Comparison of ENCODE assay signal across 21 mouse cellular contexts in genomic region chr12:91305769-91306168, GRCm38 (mm10).
DNase-seq lines count a peak whose midpoint lies in the region; ATAC-seq and TF ChIP-seq lines count a peak whose summit lies in the region.
"Had no signal": no experiment of that assay in that cellular context is flagged by ENCODE, and none has a peak within 500 bp of the region (broad histone marks: within the 10 kb centered on the region; RNA-seq: fewer than 3 reads in every experiment).

No protein-coding gene starts in this region.

- H3K36me3 ChIP-seq in CH12.LX (replicated peaks in 1 of 2; ENCODE audit: control insufficient read depth in 1 of 2, insufficient read depth in 1 of 2, low read length in 1 of 2) (peaks cover 0 to 5% of the 10 kb centered on the region in 2 experiments), myocyte (ENCODE audit: control insufficient read depth, insufficient read depth) (no peaks in the 10 kb centered on the region)
- H3K36me3 ChIP-seq in liver, postnatal 0 days (replicated peaks; ENCODE audit: insufficient read depth, low read length) = no peaks in the 10 kb centered on the region
- H3K36me3 ChIP-seq: embryonic facial prominence, embryonic 15.5 days; forebrain, embryonic 12.5 days; heart, embryonic 12.5 days; hindbrain, embryonic 10.5 days; intestine, embryonic 15.5 days had no signal

- no peak overlapping the region for H3K4me3 ChIP-seq in CH12.LX (replicated peaks in 1 of 3; ENCODE audit: low read depth in 2 of 3, low read length in 2 of 3, poor library complexity in 1 of 3)
- H3K4me3 ChIP-seq in bone marrow macrophage, adult 2 months (ENCODE audit: insufficient read depth, low read length) = no peak overlapping the region
- H3K4me3 ChIP-seq in myocyte = no peak overlapping the region
- H3K4me3 ChIP-seq in liver, postnatal 0 days (ENCODE audit: low read depth, low read length) = no peak overlapping the region
- H3K4me3 ChIP-seq: embryonic facial prominence, embryonic 15.5 days; forebrain, embryonic 12.5 days; gastrocnemius, adult 2 months; heart, embryonic 12.5 days; hindbrain, embryonic 10.5 days; intestine, embryonic 15.5 days had no signal

- H3K27ac ChIP-seq in CH12.LX (ENCODE audit: insufficient read depth, low read depth) = no peak overlapping the region
- H3K27ac ChIP-seq in bone marrow macrophage, adult 2 months (ENCODE audit: insufficient read depth, low read depth, low read length) = peak overlapping the region; percentile 88
- no peak overlapping the region for H3K27ac ChIP-seq in liver, postnatal 0 days (ENCODE audit: low read depth)
- H3K27ac ChIP-seq: embryonic facial prominence, embryonic 15.5 days; forebrain, embryonic 12.5 days; gastrocnemius, adult 2 months; hindbrain, embryonic 10.5 days; hindbrain, embryonic 14.5 days; intestine, embryonic 15.5 days had no signal

- ATAC-seq in activated CD4-positive, CD25-positive, alpha-beta regulatory T cell, adult 4 months = no peak
- no peak for ATAC-seq in liver, postnatal 0 days
- ATAC-seq: forebrain, embryonic 16.5 days; intestine, embryonic 15.5 days had no signal

- in situ Hi-C loops in CH12.LX (cut with MboI; ENCODE audit: low pct_ligation_motif_present, low pct_unique_long_range_greater_than_20kb, low sequenced_read_pairs) = loop anchor here (25.0 kb wide), 3 partner anchors 318 to 1818 kb away; no protein-coding TSS in a partner anchor

- H3K9ac ChIP-seq in CH12.LX (ENCODE audit: insufficient read depth, low read depth) = peak overlapping the region; percentile 66; the same call in 1 of the 2 replicates
- H3K9ac ChIP-seq in liver, postnatal 0 days (replicated peaks) = no peak overlapping the region
- H3K9ac ChIP-seq: embryonic facial prominence, embryonic 15.5 days; forebrain, embryonic 12.5 days; heart, embryonic 12.5 days; hindbrain, embryonic 14.5 days; intestine, embryonic 15.5 days had no signal

- no peak overlapping the region for H3ac ChIP-seq in myocyte (ENCODE audit: control insufficient read depth, insufficient read length)

- H3K9me3 ChIP-seq in CH12.LX (replicated peaks; ENCODE audit: low read length) = no peaks in the 10 kb centered on the region
- no peaks in the 10 kb centered on the region for H3K9me3 ChIP-seq in liver, postnatal 0 days (ENCODE audit: low read length)
- H3K9me3 ChIP-seq: embryonic facial prominence, embryonic 15.5 days; forebrain, embryonic 12.5 days; heart, embryonic 12.5 days; hindbrain, embryonic 10.5 days; intestine, embryonic 15.5 days had no signal

- TF ChIP-seq EP300 in CH12.LX (IDR thresholded peaks at IDR 0.05; ENCODE audit: low read length) = peak; percentile 55
- no peak for TF ChIP-seq EP300 in liver, postnatal 0 days (IDR thresholded peaks at IDR 0.05; ENCODE audit: low read depth)

- no peak for TF ChIP-seq POLR2A in CH12.LX (IDR thresholded peaks at IDR 0.05; ENCODE audit: low read depth, low read length)
- TF ChIP-seq POLR2A in bone marrow macrophage, adult 2 months (IDR thresholded peaks at IDR 0.05; ENCODE audit: borderline replicate concordance, low read depth, low read length) = no peak
- no peak for TF ChIP-seq POLR2A in myocyte (IDR thresholded peaks at IDR 0.05; ENCODE audit: insufficient read length, low read depth)

- peak; percentile 94 for DNase-seq in 3T3-L1 (ENCODE audit: low read depth, low spot score)
- DNase-seq in CH12.LX (ENCODE audit: extremely low read depth) = no peak
- DNase-seq in thymus, postnatal 14 days = no peak
- no peak for DNase-seq in liver, postnatal 0 days
- DNase-seq: adrenal gland, adult 2 months; adrenal gland, postnatal 25 days; cerebellum, adult 8-10 months; cerebellum, postnatal 14 days; embryo, embryonic 11 days; gastrocnemius, adult 2 months; gastrocnemius, postnatal 25 days had no signal

- dilution Hi-C loops in CH12.LX (cut with MboI; ENCODE audit: extremely low pct_ligation_motif_present, extremely low pct_unique_long_range_greater_than_20kb, low sequenced_read_pairs) = no loop called here

- H3K4me2 ChIP-seq in CH12.LX (ENCODE audit: insufficient read depth, low read depth, poor library complexity, severe bottlenecking) = peak overlapping the region; percentile 99
- H3K4me2 ChIP-seq in myocyte (ENCODE audit: low read depth) = peak overlapping the region; percentile 47
- no peak overlapping the region for H3K4me2 ChIP-seq in liver, postnatal 0 days (ENCODE audit: low read depth, low read length)
- H3K4me2 ChIP-seq: embryonic facial prominence, embryonic 15.5 days; forebrain, embryonic 12.5 days; heart, embryonic 12.5 days; hindbrain, embryonic 14.5 days; intestine, embryonic 15.5 days had no signal

- TF ChIP-seq CTCF in CH12.LX (conservative IDR thresholded peaks at IDR 0.05 in 1 of 2, IDR thresholded peaks at IDR 0.05 in 1 of 2; ENCODE audit: low read depth in 2 of 2, low read length in 2 of 2) = no peak
- no peak for TF ChIP-seq CTCF in bone marrow macrophage, adult 2 months (IDR thresholded peaks at IDR 0.05; ENCODE audit: low read depth, low read length)
- no peak for TF ChIP-seq CTCF in liver, postnatal 0 days (IDR thresholded peaks at IDR 0.05; ENCODE audit: low read depth)

- peaks cover 0 to 25% of the 10 kb centered on the region in 2 experiments; a peak in 2 of 4 replicates for H3K4me1 ChIP-seq in CH12.LX (ENCODE audit: control insufficient read depth in 1 of 2, insufficient read depth in 2 of 2)
- H3K4me1 ChIP-seq in bone marrow macrophage, adult 2 months (ENCODE audit: control insufficient read depth, insufficient read depth, low read length) = peaks cover 18% of the 10 kb centered on the region
- H3K4me1 ChIP-seq in liver, postnatal 0 days (ENCODE audit: insufficient read depth) = no peaks in the 10 kb centered on the region
- H3K4me1 ChIP-seq: embryonic facial prominence, embryonic 15.5 days; forebrain, embryonic 12.5 days; heart, embryonic 12.5 days; hindbrain, embryonic 10.5 days; intestine, embryonic 15.5 days had no signal

- no peaks in the 10 kb centered on the region for H3K27me3 ChIP-seq in CH12.LX (replicated peaks)
- no peaks in the 10 kb centered on the region for H3K27me3 ChIP-seq in myocyte (ENCODE audit: control insufficient read depth, insufficient read depth, insufficient read length)
- no peaks in the 10 kb centered on the region for H3K27me3 ChIP-seq in liver, postnatal 0 days (ENCODE audit: insufficient read depth, low read length)
- H3K27me3 ChIP-seq: embryonic facial prominence, embryonic 15.5 days; forebrain, embryonic 12.5 days; heart, embryonic 12.5 days; intestine, embryonic 15.5 days had no signal

- 84% methylated on average over 7 of the region's 7 CpGs for WGBS in liver, postnatal 0 days (ENCODE audit: insufficient replicate concordance)

- H3K79me2 ChIP-seq in CH12.LX (replicated peaks; ENCODE audit: control insufficient read depth, extremely low read depth, insufficient read depth, poor library complexity, severe bottlenecking) (no peaks in the 10 kb centered on the region), myocyte (ENCODE audit: control insufficient read depth, insufficient read depth) (no peaks in the 10 kb centered on the region)

- TF ChIP-seq RAD21 in CH12.LX (IDR thresholded peaks at IDR 0.05; ENCODE audit: low read depth, low read length) = no peak

TF ChIP-seq in CH12.LX, 34 proteins besides CTCF, POLR2A, EP300 and RAD21 (continues in another document):
- TF ChIP-seq RCOR1 (conservative IDR thresholded peaks at IDR 0.05; ENCODE audit: low read depth, low read length) (no peak), ETS1 (conservative IDR thresholded peaks at IDR 0.05; ENCODE audit: low read depth, low read length) (peak; percentile 62), GABPA (IDR thresholded peaks at IDR 0.05; ENCODE audit: insufficient replicate concordance, low read depth, low read length) (no peak), SIN3A (IDR thresholded peaks at IDR 0.05; ENCODE audit: low read length) (0 out of 2 replicates have a peak, but pooled peaks have one; percentile 12), JUN (IDR thresholded peaks at IDR 0.05; ENCODE audit: insufficient read depth, low read depth, low read length) (peak; percentile 21; the same call in 1 of the 2 replicates), UBTF (IDR thresholded peaks at IDR 0.05; ENCODE audit: low read depth, low read length) (no peak), USF2 (conservative IDR thresholded peaks at IDR 0.05; ENCODE audit: low read depth, low read length) (peak; percentile 39), TBP (conservative IDR thresholded peaks at IDR 0.05; ENCODE audit: low read depth, low read length) (no peak), MAX (IDR thresholded peaks at IDR 0.05; ENCODE audit: low read length) (peak; percentile 70), MAZ (IDR thresholded peaks at IDR 0.05; ENCODE audit: low read depth, low read length) (no peak), USF1 (IDR thresholded peaks at IDR 0.05; ENCODE audit: low read depth, low read length) (peak; percentile 59), CHD1 (IDR thresholded peaks at IDR 0.05; ENCODE audit: low read depth, low read length) (no peak), PAX5 (IDR thresholded peaks at IDR 0.05; ENCODE audit: low read length) (no peak), KAT2A (IDR thresholded peaks at IDR 0.05; ENCODE audit: insufficient replicate concordance, low read length) (no peak), CHD2 (IDR thresholded peaks at IDR 0.05; ENCODE audit: low read length) (no peak)

TF ChIP-seq in myocyte, 11 proteins besides CTCF, POLR2A, EP300 and RAD21:
- TF ChIP-seq USF1 (IDR thresholded peaks at IDR 0.05; ENCODE audit: low read depth) (peak; percentile 94), POLR2AphosphoS2 (IDR thresholded peaks at IDR 0.05; ENCODE audit: insufficient read length, low read depth) (no peak), MAX (IDR thresholded peaks at IDR 0.05; ENCODE audit: low read depth) (no peak), TCF3 (IDR thresholded peaks at IDR 0.05; ENCODE audit: insufficient read length, low read depth) (no peak), TCF12 (IDR thresholded peaks at IDR 0.05; ENCODE audit: insufficient read depth, poor library complexity, severe bottlenecking) (no peak), MYOD1 (IDR thresholded peaks at IDR 0.05; ENCODE audit: control insufficient read depth in 1 of 3, insufficient read length in 2 of 3, low read depth in 2 of 3) (no peak), REST (IDR thresholded peaks at IDR 0.05; ENCODE audit: insufficient read depth, insufficient read length) (no peak)
